Mouse (Mus musculus) heart, adult 8-10 months (tissue): ENCODE data around the gene Acp7. TPM values are rescaled to one million over a fixed set of nuclear protein-coding genes. Genes with fewer than 3 reads are reported as not detected.
"Not testable (repeated sequence)": the region's sequence is repeated elsewhere in the genome, so short reads cannot be mapped to it uniquely, and the experiment has no call there.

Experiments used
- DNase-seq: peaks from one replicate; pipeline ENCODE4 v3.0.0; 2022; ENCODE audit warnings: low spot score
- total RNA-seq, 4 experiments: library from RNA; stranded (reverse); gene quantifications; 2 replicates each; pipeline ENCODE4 v1.2.4; 2022

Acp7 gene
- not detected for total RNA-seq

DNA sequence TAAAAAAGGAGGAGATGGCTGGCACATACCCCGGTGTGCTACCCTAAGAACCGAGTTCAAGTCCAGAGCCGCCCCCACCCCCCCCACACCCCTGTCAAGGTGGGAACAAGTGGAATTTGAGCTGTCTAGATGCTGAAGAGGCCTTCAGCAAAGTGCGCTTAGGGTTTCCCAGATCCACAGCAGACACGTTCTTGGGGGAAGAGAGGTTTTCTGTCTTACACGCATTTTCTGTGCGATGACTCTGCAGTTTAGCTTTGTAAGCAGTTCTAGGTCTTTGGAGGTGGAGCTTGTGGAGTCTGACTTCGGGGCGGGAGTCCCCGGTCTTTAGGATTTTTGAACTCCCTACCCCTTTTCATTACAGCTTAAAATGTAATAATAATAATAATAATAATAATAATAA is at the start of gene Acp7:
Gene Acp7, minus strand, starts transcription at position 260 of the 400 bp plus-strand sequence.
- no peak for DNase-seq

DNA sequence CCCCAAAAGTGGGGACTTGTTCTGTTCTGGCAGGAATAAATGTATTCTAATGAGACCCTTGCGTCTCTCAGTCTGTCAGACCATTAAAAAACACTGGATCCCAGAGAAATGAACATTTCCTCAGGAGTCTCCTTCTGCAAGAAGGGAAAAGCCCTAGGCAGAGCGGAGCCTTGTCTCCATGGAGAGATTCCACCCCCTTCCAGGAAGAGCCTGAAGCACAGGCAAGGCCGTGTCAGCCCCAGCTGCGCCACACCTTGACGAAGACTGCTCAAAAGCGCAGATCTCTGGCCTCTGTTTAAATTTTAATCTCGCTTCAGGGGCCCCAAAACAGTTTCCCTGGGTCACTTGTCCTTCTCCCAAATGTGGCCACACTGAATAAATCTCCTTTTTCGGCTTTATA is 46.5 kb upstream of the Acp7 start:
- DNase-seq, result no peak

DNA sequence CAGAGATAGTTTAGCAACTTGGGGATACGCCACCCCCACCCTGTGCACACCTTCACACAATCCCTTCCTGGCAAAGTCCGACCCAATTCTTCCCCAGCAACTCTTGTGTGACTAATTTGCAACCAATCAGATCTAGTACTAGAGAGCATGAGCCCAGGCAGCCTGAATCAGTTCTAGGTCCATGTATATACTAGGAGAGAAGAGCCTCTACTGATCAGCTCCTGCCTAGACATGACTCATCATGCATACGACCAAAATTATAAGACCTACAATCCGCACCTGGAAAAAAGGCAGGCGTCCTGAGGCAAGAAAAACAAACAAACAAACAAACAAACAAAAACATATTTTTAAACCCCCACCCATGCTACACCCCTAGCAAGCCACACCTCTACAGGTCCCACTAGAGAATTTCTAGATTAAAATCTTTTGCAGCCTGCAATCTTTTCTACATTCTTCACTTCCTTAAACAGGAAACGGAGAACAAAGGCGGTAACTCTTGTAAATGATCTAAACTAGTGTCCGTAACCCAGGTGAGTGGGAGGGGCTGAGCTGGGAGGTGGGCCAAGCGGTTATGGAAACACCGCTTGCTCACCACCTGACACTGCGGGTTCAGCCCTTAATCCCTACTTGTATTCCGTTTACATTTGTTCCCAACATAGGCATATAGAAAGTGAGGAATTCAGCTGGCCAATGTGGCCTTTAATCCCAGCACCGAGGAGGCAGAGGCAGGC is 45.8 kb upstream of the Acp7 start:
- DNase-seq, result no peak

DNA sequence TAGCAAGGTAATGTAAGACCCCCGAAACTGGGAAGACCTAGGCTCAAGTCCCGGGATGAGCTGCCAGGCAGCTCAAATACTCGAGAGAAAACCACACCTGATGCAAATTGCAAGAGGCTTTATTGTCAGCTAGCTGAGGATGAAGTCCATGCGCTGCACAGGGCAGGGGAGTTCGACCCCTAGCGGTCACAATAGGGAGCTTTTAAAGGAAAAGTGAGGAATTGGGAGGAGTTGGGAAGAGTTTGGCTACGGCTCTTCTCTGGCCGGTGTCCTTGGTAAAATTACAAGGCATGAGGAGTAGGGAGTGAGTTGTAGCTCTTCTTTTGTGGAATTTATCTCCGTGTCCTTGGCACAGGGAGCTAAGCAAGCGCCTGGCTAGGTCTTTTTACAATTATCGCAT is 44.6 kb upstream of the Acp7 start:
- no peak for DNase-seq

DNA sequence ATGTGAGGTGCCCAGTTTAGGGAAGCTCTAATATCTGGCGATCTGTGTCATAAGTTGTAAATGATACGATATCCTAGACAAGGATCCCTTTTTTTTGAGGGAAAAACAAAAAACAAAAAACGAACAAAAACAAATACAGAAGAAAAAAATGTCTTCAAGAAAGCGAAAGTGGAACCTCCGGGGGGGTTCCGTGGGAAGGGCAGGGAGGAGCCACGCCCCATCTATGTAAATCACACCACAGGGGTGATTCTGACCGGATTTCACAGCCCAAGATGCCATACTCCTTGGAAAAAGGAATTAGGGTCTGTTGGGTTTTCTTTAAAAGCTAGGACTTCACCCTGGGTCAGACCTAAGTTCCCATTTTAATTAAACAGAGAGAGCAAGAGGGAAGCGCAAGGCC is 43.9 kb upstream of the Acp7 start:
- DNase-seq, result no peak

DNA sequence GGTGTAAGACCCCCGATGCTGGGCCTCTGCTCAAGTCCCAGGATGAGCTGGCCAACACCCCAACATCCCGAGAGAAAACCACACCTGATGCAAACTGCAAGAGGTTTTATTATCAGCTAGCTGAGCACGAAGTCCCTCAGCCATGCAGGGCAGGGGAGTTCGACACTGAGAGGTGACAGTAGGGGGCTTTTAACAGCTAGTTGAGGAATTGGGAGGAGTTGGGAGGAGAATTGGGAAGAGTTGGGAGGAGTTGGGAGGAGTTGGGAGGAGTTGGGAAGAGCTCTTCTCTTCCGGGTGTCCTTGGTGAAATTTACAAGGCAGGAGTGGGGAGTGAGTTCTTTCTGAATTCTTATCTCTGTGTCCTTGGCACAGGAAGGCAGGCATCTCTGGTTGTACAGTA is 41.7 kb upstream of the Acp7 start:
- not testable (repeated sequence) for DNase-seq

DNA sequence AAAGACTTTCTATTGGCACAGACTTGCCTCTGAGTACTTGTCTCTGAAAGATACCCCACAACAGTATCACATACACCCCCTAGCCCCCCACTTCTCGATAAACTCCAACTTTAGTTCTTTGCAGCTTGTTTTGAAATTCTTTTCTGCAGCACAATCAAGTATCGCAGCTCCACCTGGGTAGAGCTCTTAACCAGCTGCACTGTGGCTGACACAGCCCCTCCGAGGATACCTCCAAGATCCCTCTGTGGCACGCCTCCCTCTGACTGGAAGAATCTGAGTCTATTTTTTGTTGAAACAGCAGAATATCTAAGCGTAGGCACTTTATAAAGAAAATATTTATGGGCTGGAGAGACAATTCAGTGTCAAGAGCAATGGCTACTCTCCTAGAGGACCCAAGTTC is 41.1 kb upstream of the Acp7 start:
- no peak for DNase-seq

DNA sequence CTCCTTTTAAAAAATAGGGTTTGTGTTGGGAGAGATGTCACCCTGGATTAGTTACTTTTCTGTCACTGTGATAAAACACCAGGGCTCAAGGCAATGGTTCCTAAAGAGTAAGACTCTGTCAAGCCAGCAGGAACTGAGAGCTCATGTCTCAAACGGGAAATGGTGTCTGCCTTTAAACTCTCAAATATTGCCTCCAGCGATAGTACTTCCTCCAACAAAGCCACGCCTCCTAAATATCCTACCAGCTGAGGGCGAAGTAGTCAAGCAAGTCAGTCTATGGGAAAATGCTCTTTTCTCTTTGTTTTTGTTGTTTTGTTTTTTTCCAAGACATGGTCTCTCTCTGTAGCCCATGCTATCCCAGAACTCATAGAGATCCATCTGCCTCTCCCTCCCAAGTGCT is 40.0 kb upstream of the Acp7 start:
- DNase-seq, result no peak

DNA sequence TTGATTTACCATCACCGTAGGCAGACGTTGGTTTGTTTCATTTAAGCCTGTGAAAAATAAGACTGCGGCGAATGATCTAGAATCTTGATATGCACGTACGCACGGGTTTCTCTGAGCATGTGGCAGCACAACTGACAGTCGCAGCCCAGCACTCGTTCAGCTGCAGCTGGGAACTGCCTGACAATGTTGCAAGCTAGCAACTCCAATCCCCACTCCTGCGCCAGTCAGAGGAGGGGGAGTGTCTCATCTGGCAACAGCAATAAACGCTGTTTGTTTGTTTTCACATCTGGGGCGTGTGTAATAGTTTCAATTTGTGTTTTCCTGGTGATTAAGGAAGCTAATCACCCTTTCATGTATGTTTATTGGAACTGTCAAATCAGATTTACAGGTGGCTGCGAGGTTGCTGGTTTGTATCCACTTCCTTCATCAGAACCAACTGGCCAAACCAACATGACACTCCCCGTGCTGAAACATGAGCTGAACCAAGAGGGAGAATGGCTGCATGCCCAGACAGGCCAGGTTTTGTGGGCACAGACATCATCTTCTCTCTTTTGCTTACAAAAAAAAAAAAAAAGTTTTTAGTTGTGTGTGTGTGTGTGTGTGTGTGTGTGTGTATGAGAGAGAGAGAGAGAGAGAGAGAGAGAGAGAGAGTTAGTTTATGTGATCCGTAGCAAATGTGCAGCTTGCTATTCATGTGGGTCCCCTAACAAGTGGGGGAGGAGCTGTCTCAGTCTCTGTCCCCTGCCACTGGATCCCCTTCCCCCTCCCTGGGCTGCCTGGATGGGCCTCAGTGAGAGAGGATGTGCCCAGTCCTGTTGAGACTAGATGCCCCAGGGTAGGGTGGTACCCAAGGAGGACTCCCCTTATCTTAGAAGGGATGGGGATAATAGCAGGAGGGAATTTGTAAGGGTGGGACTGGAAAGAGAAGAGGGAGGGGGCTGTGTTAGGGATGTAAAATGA is 34.8 kb upstream of the Acp7 start:
- DNase-seq, result no peak

DNA sequence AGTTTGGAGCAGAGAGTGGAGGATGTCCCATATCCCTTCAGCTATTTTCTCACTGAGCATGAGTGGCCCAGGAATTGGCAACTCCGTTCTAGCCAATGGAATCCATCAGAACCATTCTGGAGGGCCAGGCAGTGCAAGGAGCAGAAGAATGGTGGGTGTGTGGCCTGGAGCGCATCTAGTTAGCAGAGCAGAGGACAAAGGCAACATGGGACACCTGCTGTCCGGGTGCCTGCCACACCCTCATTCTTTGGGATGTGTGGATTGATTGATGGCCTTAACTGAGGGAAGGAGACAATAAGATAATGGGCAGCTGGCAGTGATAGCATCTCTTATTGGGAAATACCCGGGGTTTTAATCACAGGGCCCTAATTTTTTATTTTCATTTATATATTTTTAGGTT is 25.3 kb upstream of the Acp7 start:
- DNase-seq, result no peak

DNA sequence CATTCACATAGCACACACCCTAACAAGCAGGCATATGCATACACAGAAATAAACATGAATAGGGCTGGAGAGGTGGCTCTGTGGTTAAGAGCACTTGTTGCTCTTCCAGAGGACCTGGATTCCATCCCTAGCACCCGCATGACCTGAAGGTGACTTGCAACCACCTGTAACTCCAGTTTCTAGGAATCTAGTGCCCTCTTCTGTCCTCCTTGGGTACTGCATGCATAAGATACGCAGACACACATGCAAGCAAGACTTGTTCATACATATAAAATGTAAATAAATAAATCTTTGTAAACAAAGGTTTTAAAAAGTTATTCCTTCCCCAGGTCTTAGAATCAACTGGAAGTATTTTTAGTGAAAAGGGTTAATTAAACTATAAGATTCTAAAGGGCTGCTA is 20.0 kb upstream of the Acp7 start:
- no peak for DNase-seq

DNA sequence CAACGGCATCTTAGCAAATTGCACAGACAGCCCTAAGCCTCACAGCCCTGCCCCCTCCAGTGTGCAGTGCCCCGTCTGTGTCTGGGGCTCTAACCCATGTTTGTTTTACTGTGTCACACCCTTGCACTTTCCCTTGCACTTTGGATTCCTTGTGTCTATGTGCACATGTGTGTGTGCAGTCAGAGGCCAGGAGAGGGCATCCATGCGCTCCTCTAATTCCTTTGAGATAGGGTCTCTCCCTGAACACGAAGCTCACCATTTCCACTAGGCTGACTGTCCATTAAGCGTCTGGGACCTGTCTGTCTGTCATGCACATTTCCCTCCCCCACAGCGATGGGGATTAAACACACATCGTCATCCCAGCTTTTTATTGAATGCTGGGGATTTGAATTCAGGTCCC is 15.9 kb upstream of the Acp7 start:
- no peak for DNase-seq

DNA sequence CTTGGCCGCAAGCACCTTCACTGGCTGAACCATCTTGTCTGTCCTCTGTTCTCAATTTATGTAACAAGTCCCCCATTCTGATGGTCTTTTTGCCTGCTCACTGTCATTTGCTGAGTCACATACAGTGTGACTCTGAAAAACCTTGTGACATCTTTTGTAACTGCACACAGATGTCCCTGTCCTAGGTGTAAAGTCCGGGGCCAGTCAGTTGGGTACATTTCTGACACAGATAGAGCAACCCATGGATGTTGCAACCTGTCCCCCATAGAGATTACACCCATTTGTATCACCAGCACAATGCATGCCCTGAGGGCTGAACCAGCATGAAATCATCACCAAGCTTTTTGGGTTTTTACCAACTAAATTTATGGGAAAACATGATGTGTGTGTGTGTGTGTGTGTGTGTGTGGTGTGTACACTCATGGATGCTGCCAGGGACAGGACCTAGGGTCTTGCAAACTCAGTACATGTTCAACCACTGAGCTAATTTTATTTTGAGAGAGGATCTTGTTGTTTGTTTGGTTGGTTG is 14.9 kb upstream of the Acp7 start:
- DNase-seq, result no peak

DNA sequence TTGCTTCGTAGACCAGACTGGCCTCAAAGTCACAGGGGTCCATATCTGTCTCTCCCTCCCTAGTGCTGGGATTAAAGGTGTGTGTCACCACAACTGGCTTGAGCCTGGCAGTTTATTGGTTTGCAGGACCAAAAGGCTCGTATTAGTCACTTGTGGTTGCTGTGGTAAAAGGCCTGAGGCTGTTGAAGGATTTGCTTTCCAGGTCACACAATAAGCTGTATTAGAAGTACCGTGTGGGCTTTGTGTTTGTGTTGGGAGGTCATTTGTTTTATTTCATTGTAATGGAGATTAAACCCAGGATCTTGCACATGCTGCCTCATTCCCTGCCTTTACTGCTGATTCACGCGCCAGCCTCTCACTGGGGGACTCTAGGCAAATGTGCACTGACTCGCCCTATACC is 14.2 kb upstream of the Acp7 start:
- DNase-seq, result no peak

DNA sequence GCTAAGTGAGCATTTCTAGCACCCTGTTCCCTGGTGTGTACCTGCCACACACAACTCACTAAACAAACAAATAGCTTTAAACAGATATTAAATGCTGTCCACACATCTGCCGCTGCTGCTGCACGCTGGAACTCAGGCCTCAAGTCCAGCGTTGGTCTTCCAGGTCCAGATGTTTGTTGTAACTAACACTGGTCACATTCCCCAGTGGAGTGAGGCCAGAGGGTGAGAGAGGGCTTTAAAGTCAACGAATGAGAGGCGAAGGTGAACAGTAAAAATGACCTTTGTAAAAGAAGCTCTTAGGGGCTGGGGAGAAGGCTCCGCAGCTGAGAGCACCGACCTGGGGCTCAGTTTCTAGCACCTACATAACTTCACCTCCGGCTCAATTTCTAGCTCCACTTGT is 10.4 kb upstream of the Acp7 start:
- no peak for DNase-seq

DNA sequence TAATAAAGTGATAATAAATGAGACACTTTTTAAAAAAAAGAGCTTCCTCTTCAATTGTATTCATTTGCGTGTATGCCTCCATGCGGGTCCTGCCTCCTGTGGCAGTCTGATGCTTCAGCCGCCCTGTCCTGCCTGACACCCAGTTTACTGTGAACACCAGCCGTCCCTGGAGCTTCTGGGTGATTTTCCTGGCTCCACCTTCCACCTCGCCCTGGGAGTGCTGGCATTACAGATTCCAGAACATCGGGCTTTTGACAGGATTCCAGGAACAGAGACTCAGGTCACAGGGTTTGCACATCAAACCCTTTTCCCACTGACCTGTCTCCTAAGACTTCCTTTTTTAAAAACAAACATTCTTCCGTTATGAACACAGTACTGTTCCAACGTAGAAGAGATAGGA is 6.4 kb upstream of the Acp7 start:
- DNase-seq, result no peak

DNA sequence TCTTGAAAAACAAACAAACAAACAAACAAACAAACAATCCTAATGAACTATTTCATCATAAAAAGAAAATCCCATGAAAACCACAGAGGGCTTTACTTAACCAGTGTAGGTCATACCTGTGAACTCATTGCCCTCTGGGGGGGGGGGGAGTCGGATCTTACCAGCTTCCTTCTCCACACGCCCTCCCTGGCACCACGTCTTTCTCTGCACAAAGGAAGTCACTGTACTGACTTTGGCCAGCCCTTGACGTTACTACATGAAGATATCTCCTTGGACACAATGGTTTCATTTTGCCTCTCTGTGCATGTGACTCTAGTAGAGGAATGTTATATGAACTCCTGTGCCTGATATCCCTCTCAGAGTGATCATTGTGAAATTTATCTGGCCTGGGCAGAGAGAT is 3.0 kb upstream of the Acp7 start:
- DNase-seq, result no peak

DNA sequence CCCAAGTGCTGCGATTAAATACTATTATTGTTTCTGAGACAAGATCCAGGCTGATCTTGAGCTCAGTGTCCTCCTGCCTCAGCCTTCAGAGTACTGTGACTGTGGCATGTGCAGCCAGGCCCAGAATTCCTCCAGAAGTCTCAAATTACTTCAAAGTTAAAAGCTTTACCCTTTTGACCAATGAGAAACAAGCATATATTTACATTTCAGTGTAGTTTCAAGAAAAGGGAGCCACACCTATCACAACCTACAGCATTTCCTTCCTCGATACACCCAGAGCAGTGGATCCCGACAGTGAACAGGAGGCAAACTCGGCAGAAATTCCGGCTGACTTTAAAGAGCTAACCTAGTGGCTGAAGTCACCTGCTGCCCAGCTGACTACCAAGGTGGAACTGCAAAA is 6.3 kb downstream of the Acp7 start:
- no peak for DNase-seq

DNA sequence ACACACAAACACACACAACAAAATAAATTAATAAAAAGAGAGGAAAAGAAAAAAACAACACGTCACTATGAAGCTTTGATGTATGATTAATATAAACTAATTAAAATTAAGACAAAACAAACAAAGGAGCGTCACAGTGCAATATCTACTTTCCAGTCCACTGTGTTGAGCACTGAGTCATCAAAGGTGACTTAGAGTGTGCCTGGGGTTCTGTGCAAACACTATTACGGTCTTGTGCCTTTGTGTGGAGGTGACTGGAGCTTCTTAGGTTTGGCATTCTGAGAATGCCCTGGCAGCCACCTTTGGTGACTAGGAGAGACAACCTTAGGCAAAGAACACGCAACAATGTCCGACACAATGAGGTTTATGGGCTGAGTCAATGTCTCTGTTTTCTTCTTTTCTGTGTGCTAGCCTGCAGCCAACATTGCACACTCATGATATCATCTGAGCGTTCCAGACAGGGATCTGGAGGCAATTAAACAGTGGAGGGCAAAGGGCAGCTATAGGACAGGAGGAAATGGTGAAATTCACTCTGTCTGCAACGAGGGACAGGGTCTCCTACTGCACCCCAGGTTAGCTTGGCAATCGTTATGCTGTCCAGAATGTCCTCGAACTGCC is 11.9 kb downstream of the Acp7 start:
- no peak for DNase-seq

DNA sequence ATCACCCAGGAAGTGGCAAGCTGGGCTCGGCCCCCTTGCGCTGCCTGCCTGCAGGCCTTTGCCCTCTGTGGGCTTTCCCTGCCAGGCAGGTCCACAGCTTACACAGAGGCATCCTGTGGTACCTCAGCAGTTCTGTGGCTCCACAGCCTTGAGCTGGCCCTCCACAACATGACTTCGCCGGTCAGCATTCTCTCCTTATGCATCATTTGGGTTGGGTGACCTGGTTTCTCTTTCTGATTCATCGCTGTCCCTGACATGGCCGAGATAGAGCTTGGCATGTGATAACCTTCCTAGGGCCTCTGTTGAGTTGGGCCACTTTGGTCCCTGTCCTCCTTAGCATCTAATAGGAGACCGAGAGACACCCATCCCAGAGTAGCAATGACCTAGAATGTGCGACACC is 25.2 kb downstream of the Acp7 start:
- no peak for DNase-seq

DNA sequence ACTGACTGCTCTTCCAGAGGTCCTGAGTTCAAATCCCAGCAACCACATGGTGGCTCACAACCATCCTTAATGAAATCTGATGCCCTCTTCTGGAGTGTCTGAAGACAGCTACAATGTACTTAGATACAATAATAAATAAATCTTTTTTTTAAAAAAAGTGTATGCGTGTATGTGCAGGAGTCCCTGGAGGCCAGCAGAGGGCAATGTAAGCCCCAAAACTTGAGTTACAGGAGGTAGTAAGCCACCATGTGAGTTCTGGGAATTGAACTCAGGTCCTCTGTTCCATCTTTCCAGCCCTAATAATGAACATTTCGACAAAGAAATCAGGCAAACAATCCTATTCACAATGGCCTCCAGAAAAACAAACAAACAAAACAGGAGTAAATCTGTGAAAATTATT is 27.3 kb downstream of the Acp7 start:
- not testable (repeated sequence) for DNase-seq

DNA sequence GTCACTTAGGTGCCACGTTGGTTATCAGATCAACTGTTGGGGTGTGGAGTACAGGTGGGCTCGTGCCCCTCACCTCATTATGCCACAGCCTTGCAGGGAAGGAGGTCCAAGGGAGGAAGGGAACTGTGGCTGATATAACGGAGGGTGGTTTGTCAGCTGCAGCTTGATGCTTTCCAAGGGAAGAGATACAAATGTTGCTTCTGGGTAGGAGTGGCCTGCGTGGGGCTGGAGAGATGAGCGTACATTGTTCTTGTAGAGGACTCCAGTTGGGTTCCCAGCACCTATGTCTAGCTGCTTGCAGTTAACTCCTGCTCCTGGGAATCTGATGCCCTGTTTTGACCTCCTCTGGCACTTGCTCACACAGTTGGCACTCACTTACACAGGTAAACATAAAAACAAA is 28.0 kb downstream of the Acp7 start:
- no peak for DNase-seq
